Mouse (Mus musculus): Measurements from ENCODE around the gene Ammecr1. TPM values are rescaled to one million over a fixed set of nuclear protein-coding genes. Genes with fewer than 3 reads are reported as not detected.
A peak's percentile ranks its signal among the peaks of the same experiment; 100 is the strongest.

Ammecr1 gene
- polyA plus RNA-seq, 1 experiment, result 0.47 TPM

DNA sequence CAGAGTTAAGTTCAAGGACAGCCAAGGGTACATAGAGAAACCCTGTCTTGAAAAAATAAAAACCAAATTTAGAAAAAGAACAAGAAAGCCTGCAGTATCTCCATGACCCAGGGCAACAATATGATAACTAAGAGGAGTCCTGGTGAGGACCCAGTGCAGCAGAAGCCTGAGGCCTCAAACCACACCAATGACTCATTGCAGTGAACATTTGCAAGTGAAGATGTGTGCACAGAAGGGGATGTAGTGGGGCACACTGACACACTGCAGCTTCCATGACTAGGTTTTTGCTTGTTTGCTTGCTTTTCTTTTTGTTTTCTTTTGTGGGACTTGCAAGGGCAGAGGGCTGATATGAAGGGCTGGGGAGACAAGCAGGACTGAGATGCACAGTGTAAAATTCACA is 52.3 kb downstream of the Ammecr1 start:
- Histone ChIP-seq H3K4me3 (ENCODE audit: insufficient read depth, low read depth, low read length) (no peak overlapping the region), H3K36me3 (ENCODE audit: control insufficient read depth, insufficient read depth, low read length) (no peaks in the 10 kb centered on the region), H3K4me1 (ENCODE audit: control insufficient read depth, insufficient read depth, low read length) (no peaks in the 10 kb centered on the region), H3K27ac (ENCODE audit: insufficient read depth, low read depth, low read length) (no peak overlapping the region), H3K27me3 (replicated peaks; ENCODE audit: control insufficient read depth, insufficient read depth, low read length) (no peaks in the 10 kb centered on the region)
- DNase-seq, result no peak
- no peak for TF ChIP-seq CTCF (conservative IDR thresholded peaks at IDR 0.05; ENCODE audit: insufficient read depth, insufficient read length, low read depth, low read length)
- TF ChIP-seq POLR2A (IDR thresholded peaks at IDR 0.05; ENCODE audit: low read depth, low read length), result no peak

DNA sequence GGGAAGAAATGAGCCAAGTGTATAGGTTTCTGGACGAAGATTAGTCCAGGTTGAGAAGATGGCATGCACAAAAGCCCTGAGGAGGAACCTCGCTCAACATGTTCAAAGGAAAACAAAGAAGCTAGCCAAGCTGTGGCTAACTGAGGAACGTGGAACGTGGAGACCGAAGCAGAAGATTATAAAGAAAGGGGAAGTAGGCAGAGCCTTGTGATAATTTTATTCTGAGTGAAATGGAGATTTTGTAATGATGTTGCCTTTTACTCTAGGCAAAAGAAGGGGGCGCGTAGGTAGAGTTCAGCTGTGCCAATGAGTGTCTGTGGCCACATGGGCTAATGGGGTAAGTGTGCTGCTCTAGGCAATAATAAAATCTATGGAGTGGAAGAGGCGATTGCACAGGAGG is 62.7 kb downstream of the Ammecr1 start:
- TF ChIP-seq POLR2A (IDR thresholded peaks at IDR 0.05; ENCODE audit: low read depth, low read length), result no peak
- no peak for TF ChIP-seq CTCF (conservative IDR thresholded peaks at IDR 0.05; ENCODE audit: insufficient read depth, insufficient read length, low read depth, low read length)
- WGBS, result 87% methylated on average over 8 of the region's 8 CpGs
- H3K27me3 ChIP-seq (replicated peaks; ENCODE audit: control insufficient read depth, insufficient read depth, low read length), result no peaks in the 10 kb centered on the region
- no peak for DNase-seq
- no peak overlapping the region for H3K4me3 ChIP-seq (ENCODE audit: insufficient read depth, low read depth, low read length)
- peaks cover 2% of the 10 kb centered on the region; the same call in 1 of the 2 replicates for H3K4me1 ChIP-seq (ENCODE audit: control insufficient read depth, insufficient read depth, low read length)
- no peak overlapping the region for H3K27ac ChIP-seq (ENCODE audit: insufficient read depth, low read depth, low read length)
- H3K36me3 ChIP-seq (ENCODE audit: control insufficient read depth, insufficient read depth, low read length), result no peaks in the 10 kb centered on the region

DNA sequence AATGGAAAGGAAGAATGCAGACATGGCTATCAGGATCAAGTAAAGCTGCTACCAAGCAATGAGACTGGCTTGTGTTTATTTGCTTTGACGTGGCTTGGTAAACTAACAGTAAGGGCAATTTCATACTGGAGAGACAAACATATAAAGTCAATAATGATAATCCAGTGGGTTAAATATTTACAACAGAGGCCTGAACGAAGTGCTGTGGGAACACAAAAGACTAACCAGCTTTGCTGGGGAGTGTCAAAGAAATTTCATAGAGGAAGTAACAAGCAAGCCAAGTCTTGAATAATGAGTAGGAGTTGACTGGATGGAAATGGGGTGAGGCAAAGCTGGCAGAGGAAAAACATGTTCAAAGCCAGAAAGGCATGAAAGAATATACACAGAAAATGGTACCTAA is 63.9 kb downstream of the Ammecr1 start:
- DNase-seq, result peak; percentile 23
- TF ChIP-seq POLR2A (IDR thresholded peaks at IDR 0.05; ENCODE audit: low read depth, low read length) (no peak), CTCF (conservative IDR thresholded peaks at IDR 0.05; ENCODE audit: insufficient read depth, insufficient read length, low read depth, low read length) (no peak)
- 29% methylated on average over 2 of the region's 2 CpGs for WGBS
- H3K4me1 ChIP-seq (ENCODE audit: control insufficient read depth, insufficient read depth, low read length), result peaks cover 8% of the 10 kb centered on the region; the same call in 1 of the 2 replicates
- no peak overlapping the region for H3K4me3 ChIP-seq (ENCODE audit: insufficient read depth, low read depth, low read length)
- no peak overlapping the region for H3K27ac ChIP-seq (ENCODE audit: insufficient read depth, low read depth, low read length)
- H3K36me3 ChIP-seq (ENCODE audit: control insufficient read depth, insufficient read depth, low read length), result no peaks in the 10 kb centered on the region
- no peaks in the 10 kb centered on the region for H3K27me3 ChIP-seq (replicated peaks; ENCODE audit: control insufficient read depth, insufficient read depth, low read length)

DNA sequence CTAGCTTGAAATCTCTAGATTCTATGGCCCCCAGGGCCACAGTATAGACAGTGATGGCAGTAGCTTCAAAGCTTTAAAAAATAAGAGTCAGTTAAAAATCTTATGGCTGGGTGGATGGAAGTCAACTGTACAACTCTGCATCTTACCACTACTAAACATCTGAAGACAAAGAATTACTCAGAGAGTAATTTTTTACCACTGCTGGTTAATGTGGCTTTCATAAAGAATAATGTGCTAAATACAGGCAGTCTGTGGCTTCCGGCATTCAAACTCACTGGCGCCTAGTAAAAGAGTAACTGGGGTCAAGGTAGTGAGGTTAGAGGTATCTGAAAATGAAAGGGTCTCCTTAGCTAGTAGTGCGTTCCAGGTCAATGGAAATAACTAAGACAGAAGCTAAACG is 64.6 kb downstream of the Ammecr1 start:
- TF ChIP-seq CTCF (conservative IDR thresholded peaks at IDR 0.05; ENCODE audit: insufficient read depth, insufficient read length, low read depth, low read length) (no peak), POLR2A (IDR thresholded peaks at IDR 0.05; ENCODE audit: low read depth, low read length) (no peak)

DNA sequence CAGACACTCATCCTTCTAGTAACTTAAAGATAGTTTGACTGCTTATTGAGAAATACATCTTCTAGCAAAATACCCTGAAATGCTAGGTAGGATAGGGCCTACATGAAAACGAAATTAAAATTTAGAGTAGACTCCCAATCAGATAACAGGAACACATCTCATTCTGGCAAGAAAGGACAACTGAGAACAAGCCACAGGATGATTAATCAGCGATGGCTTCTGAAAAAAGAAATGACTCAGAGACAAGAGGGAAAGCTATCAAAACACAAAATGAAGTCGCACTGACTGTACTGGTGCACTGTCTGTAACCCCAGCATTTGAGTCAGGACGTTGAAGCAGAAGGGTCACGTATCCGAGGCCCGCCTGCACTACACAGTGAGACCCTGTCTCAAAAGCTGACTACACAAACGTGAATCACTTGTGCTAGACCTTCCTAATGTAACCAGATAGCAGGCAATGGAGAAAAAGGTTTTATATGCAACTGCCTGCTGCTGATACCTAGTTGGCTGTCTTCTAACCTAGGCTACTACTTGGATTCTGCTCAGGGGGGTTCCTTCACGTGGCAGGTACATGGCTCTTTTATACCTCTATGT is 68.1 kb downstream of the Ammecr1 start:
- no peak for DNase-seq
- Histone ChIP-seq H3K36me3 (ENCODE audit: control insufficient read depth, insufficient read depth, low read length) (no peaks in the 10 kb centered on the region), H3K4me3 (ENCODE audit: insufficient read depth, low read depth, low read length) (no peak overlapping the region), H3K27ac (ENCODE audit: insufficient read depth, low read depth, low read length) (no peak overlapping the region), H3K4me1 (ENCODE audit: control insufficient read depth, insufficient read depth, low read length) (peaks cover 10% of the 10 kb centered on the region; the same call in 1 of the 2 replicates), H3K27me3 (replicated peaks; ENCODE audit: control insufficient read depth, insufficient read depth, low read length) (no peaks in the 10 kb centered on the region)
- 89% methylated on average over 9 of the region's 9 CpGs for whole genome bisulfite sequencing
- TF ChIP-seq CTCF (conservative IDR thresholded peaks at IDR 0.05; ENCODE audit: insufficient read depth, insufficient read length, low read depth, low read length) (no peak), POLR2A (IDR thresholded peaks at IDR 0.05; ENCODE audit: low read depth, low read length) (no peak)

More for the DNA sequence above, 64.6 kb downstream of the Ammecr1 start:
- H3K36me3 ChIP-seq (ENCODE audit: control insufficient read depth, insufficient read depth, low read length), result no peaks in the 10 kb centered on the region
- peaks cover 10% of the 10 kb centered on the region; the same call in 1 of the 2 replicates for H3K4me1 ChIP-seq (ENCODE audit: control insufficient read depth, insufficient read depth, low read length)
- H3K4me3 ChIP-seq (ENCODE audit: insufficient read depth, low read depth, low read length), result no peak overlapping the region
- no peaks in the 10 kb centered on the region for H3K27me3 ChIP-seq (replicated peaks; ENCODE audit: control insufficient read depth, insufficient read depth, low read length)
- DNase-seq, result peak; percentile 10
- H3K27ac ChIP-seq (ENCODE audit: insufficient read depth, low read depth, low read length), result no peak overlapping the region
- 50% methylated on average over 4 of the region's 4 CpGs for WGBS

DNA sequence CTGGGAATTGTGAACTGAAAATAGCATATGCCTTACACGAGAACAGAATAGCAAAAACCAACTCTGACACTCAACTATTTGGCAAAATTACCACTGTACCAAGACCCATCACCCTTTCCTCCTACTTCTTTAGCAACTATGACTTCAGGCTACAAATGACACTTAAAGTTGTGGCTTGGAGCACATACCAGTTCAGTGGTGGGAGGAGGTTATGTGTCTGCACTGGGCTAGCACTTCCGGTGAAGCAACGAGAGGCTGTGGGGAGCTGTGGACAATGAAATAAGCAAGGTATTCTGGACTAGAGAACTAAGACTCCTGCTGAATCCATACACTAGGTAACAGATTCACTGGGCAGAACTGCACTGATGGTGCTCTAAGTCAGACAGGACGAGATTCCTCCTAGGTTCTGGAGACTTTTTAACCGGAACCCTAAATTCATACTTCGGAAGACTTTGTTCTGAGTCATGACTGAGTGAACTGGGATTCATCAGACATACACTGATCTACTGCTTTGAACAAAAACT is 69.0 kb downstream of the Ammecr1 start:
- TF ChIP-seq CTCF (conservative IDR thresholded peaks at IDR 0.05; ENCODE audit: insufficient read depth, insufficient read length, low read depth, low read length), result no peak
- TF ChIP-seq POLR2A (IDR thresholded peaks at IDR 0.05; ENCODE audit: low read depth, low read length), result no peak
- 60% methylated on average over 6 of the region's 6 CpGs for WGBS

DNA sequence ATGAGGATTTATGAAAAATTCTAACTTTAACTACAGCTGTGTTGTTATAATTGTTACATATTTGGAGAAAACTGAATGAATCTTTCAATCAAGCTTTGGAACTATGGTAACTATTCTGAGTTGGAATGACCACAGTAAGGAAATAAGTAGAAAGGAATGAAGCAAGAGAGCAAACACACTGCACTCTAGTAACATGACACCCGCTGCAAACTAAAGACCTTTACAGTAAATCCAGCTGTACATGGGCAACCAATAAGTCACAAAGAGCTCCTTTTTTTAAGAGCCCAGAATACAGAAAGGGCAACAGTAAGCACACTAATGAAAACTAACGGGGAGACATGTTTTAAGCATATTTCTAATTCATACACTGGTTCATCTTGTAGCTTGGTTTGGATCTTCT is 71.2 kb downstream of the Ammecr1 start:
- Histone ChIP-seq H3K4me3 (ENCODE audit: insufficient read depth, low read depth, low read length) (no peak overlapping the region), H3K36me3 (ENCODE audit: control insufficient read depth, insufficient read depth, low read length) (no peaks in the 10 kb centered on the region), H3K4me1 (ENCODE audit: control insufficient read depth, insufficient read depth, low read length) (peaks cover 8% of the 10 kb centered on the region; the same call in 1 of the 2 replicates), H3K27me3 (replicated peaks; ENCODE audit: control insufficient read depth, insufficient read depth, low read length) (no peaks in the 10 kb centered on the region), H3K27ac (ENCODE audit: insufficient read depth, low read depth, low read length) (no peak overlapping the region)
- WGBS, result 72% methylated on average over 2 of the region's 2 CpGs
- TF ChIP-seq POLR2A (IDR thresholded peaks at IDR 0.05; ENCODE audit: low read depth, low read length) (no peak), CTCF (conservative IDR thresholded peaks at IDR 0.05; ENCODE audit: insufficient read depth, insufficient read length, low read depth, low read length) (no peak)
- DNase-seq, result no peak

More for the DNA sequence above, 69.0 kb downstream of the Ammecr1 start:
- peaks cover 8% of the 10 kb centered on the region; the same call in 1 of the 2 replicates for H3K4me1 ChIP-seq (ENCODE audit: control insufficient read depth, insufficient read depth, low read length)
- H3K36me3 ChIP-seq (ENCODE audit: control insufficient read depth, insufficient read depth, low read length), result no peaks in the 10 kb centered on the region
- peak; percentile 1 for DNase-seq
- no peak overlapping the region for H3K4me3 ChIP-seq (ENCODE audit: insufficient read depth, low read depth, low read length)
- no peaks in the 10 kb centered on the region for H3K27me3 ChIP-seq (replicated peaks; ENCODE audit: control insufficient read depth, insufficient read depth, low read length)
- H3K27ac ChIP-seq (ENCODE audit: insufficient read depth, low read depth, low read length), result no peak overlapping the region
